Mouse (Mus musculus) left cerebral cortex, postnatal 25 days (tissue): Measurements from ENCODE around the gene Naa10. TPM values are rescaled to one million over a fixed set of nuclear protein-coding genes. Genes with fewer than 3 reads are reported as not detected.
A peak's percentile ranks its signal among the peaks of the same experiment; 100 is the strongest.

ENCODE experiments used
- DNase-seq, 2 experiments: peaks; one replicate each; pipeline ENCODE4 v3.0.0; 2022; ENCODE audit warnings: low spot score in 2 of 2, mixed read lengths in 1 of 2
- intact Hi-C: fragments of 180-260 bp; cut with DNase I; formaldehyde crosslinking; loops from one replicate; pipeline ENCODE4 v1.15.1; 2025
- total RNA-seq, 2 experiments: library from RNA; stranded (reverse); gene quantifications; 2 replicates each; pipeline ENCODE4 v1.2.3; 2021

Gene Naa10
- 10 to 100 TPM; 45.4 to 53.4 TPM for total RNA-seq

GRCm38 (mm10) chrX:73921823-73922549 is at the start of gene Naa10, which contains the start of gene Arhgap4:
TSS of gene Naa10 (minus strand) at chrX:73921944.
TSS of gene Arhgap4 (minus strand) at chrX:73921870.
- intact Hi-C loops = loop anchor here (2.0 kb wide), 1 partner anchor 123 kb away; no protein-coding TSS in a partner anchor
- peak; percentile 78 to 91 for DNase-seq

GRCm38 (mm10) chrX:73970781-73971180 is 49.0 kb upstream of the Naa10 start:
- intact Hi-C loops = no loop called here
- DNase-seq = no peak

GRCm38 (mm10) chrX:73969729-73970128 is 48.0 kb upstream of the Naa10 start:
- intact Hi-C loops = loop anchor here (5.0 to 10.0 kb wide), 3 partner anchors 98 to 445 kb away; partner anchors contain the start of gene Flna
- DNase-seq = no peak

GRCm38 (mm10) chrX:73969167-73969566 is 47.4 kb upstream of the Naa10 start:
- no peak for DNase-seq
- intact Hi-C loops = loop anchor here (5.0 to 10.0 kb wide), 3 partner anchors 98 to 446 kb away; partner anchors contain the start of gene Flna

- intact Hi-C loops = loop anchor here (1.0 to 10.0 kb wide), 7 partner anchors 31 to 447 kb away; partner anchors contain the start of genes Flna, Irak1 and Rpl10
- peak; percentile 90 to 92 for DNase-seq
Measured at GRCm38 (mm10) chrX:73967177-73968075, 45.7 kb upstream of the Naa10 start.

- intact Hi-C loops = loop anchor here (1.0 to 10.0 kb wide), 7 partner anchors 32 to 448 kb away; partner anchors contain the start of genes Flna, Irak1 and Rpl10
- DNase-seq = peak; percentile 89 to 93
Measured at GRCm38 (mm10) chrX:73966248-73967176, 44.8 kb upstream of the Naa10 start, which contains the start of gene Hcfc1. TSS of gene Hcfc1 (minus strand) at chrX:73966357.

- intact Hi-C loops = loop anchor here (5.0 to 10.0 kb wide), 3 partner anchors 102 to 449 kb away; partner anchors contain the start of gene Flna
- peak; percentile 67 to 79 for DNase-seq
Measured at GRCm38 (mm10) chrX:73965307-73965706, 43.6 kb upstream of the Naa10 start.

- no peak for DNase-seq
- intact Hi-C loops = loop anchor here (10.0 kb wide), 1 partner anchor 450 kb away; no protein-coding TSS in a partner anchor
Measured at GRCm38 (mm10) chrX:73964363-73964762, 42.6 kb upstream of the Naa10 start.

- intact Hi-C loops = no loop called here
Measured at GRCm38 (mm10) chrX:73954988-73955387, 33.2 kb upstream of the Naa10 start.

GRCm38 (mm10) chrX:73952603-73953002 is 30.9 kb upstream of the Naa10 start:
- intact Hi-C loops = no loop called here
- no peak for DNase-seq

More at GRCm38 (mm10) chrX:73954988-73955387, 33.2 kb upstream of the Naa10 start:
- DNase-seq = no peak

GRCm38 (mm10) chrX:73949341-73949740 is 27.6 kb upstream of the Naa10 start:
- no peak for DNase-seq
- intact Hi-C loops = loop anchor here (10.0 kb wide), 1 partner anchor 155 kb away; no protein-coding TSS in a partner anchor

- intact Hi-C loops = loop anchor here (10.0 kb wide), 1 partner anchor 154 kb away; no protein-coding TSS in a partner anchor
- peak; percentile 52 to 53 for DNase-seq
Measured at GRCm38 (mm10) chrX:73948647-73949046, 26.9 kb upstream of the Naa10 start.

- intact Hi-C loops = loop anchor here (10.0 kb wide), 1 partner anchor 152 kb away; no protein-coding TSS in a partner anchor
Measured at GRCm38 (mm10) chrX:73946896-73947295, 25.2 kb upstream of the Naa10 start.

GRCm38 (mm10) chrX:73942294-73942693 is 20.6 kb upstream of the Naa10 start:
- intact Hi-C loops = loop anchor here (10.0 kb wide), 1 partner anchor 147 kb away; no protein-coding TSS in a partner anchor
- no peak for DNase-seq

More at GRCm38 (mm10) chrX:73946896-73947295, 25.2 kb upstream of the Naa10 start:
- no peak for DNase-seq

- DNase-seq = no peak
- intact Hi-C loops = loop anchor here (10.0 kb wide), 1 partner anchor 147 kb away; no protein-coding TSS in a partner anchor
Measured at GRCm38 (mm10) chrX:73941860-73942259, 20.1 kb upstream of the Naa10 start.

GRCm38 (mm10) chrX:73931871-73932270 is 10.1 kb upstream of the Naa10 start:
- no peak for DNase-seq
- intact Hi-C loops = no loop called here

- DNase-seq = peak in 1 of 2 experiments; percentile 20
- intact Hi-C loops = no loop called here
Measured at GRCm38 (mm10) chrX:73930402-73931062, 8.8 kb upstream of the Naa10 start, which contains the start of gene Renbp. TSS of gene Renbp (minus strand) at chrX:73930850.

- intact Hi-C loops = no loop called here
- DNase-seq = no peak
Measured at GRCm38 (mm10) chrX:73922550-73922882, 772 bp upstream of the Naa10 start.
